Mouse (Mus musculus) liver (tissue): ENCODE results near the gene Plgrkt.

Source experiments
- DNase-seq: peaks from one replicate; pipeline ENCODE4 v3.0.0-alpha.2; 2020; ENCODE audit warnings: mixed read lengths

The Plgrkt gene

DNA sequence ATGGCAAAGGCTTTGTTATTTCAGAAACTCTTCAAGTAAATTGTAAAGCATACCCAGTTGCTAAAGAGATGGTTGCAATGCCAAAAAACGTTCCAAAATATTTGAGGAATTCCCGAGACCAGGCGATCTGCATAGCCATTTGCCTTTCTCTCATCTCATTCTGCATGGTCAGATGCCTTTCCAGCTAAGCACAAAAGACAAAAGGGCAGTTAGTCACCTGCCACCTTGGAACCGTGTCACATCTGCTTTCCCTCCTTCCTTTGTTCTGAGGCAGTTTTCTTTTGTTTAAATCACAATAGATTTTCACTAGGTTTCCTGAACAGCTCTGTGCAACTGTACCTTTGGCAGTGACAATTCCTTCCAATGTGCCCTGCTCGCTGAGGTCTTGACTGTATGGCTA, 16.2 kb downstream of the Plgrkt start:
- DNase-seq, result no peak

DNA sequence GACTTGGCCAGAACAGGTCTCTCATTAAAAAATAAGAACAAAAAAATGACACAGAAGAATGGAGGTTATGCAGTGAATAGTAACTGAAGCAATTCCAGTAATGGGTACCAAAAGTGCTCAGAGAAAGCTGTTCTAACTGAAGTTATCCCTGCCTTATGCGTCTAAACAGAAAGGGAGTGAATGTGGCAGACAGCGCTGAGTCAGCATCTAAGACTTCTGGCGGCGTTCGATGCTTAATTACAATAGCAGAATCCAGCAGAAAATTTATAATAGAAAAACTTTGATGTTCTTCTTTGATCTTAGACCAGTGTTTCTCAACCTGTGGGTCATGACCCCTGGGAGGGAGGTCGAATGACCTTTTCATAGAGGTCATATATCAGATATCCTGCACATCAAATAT, 21.6 kb downstream of the Plgrkt start:
- no peak for DNase-seq

DNA sequence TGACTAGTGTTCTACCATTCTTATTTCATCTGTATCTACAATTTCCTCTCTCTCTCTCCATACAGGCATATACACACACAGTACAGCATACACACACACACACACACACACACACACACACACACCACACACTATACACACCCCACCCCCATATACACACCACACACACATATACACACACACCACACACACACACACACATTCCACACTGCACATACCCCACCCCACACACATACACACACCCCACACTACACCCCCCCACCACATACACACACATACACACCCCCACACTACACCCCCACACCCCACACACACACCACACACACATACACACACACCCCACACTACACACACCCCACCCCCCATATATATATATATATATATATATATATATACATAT, 22.3 kb downstream of the Plgrkt start:
- no peak for DNase-seq

DNA sequence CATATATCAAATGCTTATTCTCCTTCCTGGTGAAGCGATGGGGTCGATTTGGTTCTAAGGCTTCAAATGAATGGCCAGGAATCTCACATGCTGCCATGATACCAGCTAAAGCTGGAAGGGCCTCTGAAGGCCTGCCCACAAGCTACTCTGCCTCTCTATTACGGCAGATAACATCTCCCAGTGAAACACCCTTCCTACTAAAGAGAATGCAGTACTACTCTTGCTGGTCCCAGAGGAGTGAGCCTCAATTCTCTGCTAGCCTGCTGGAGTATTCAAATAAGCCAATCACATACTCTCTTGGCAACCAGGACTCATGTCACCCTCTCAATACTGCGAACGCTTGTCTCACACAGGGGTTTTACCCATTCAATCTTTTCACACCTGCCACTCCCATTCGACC, 24.9 kb downstream of the Plgrkt start:
- DNase-seq, result no peak

DNA sequence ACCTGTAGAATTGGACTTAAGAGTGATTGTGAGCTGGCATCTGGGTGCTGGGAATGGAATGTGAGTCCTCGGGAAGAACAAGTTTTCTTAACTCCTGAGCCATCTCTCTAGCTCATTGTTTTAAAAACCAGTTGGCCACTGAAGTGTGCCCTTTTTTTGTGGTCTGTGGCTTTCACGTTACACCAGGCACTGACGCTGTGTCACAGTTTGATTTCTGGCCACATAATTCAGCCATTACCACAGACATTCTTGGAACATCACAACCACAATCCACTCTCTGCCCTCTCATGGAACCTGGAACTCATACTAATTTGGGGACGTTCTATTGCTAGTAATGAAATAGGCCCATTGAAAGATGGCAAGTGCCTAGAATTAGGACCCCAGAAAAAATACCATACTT, 26.2 kb downstream of the Plgrkt start:
- no peak for DNase-seq

DNA sequence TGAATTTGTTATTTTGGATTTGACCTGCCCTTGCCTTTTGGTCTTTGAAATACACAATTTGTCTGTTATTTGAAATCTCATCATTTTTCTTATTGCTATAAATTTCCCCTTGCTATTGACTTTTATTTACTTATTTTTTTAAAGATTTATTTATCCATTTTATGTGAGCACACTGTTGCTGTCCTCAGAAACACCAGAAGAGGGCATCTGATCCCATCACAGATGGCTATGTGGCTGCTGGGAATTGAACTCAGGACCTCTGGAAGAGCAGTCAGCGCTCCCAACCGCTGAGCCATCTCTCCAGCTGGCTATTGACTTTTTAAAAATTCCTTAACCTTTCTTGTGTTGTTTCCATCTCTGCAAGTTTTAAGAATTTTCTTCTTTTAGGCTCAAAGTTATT, 30.6 kb downstream of the Plgrkt start:
- no peak for DNase-seq

DNA sequence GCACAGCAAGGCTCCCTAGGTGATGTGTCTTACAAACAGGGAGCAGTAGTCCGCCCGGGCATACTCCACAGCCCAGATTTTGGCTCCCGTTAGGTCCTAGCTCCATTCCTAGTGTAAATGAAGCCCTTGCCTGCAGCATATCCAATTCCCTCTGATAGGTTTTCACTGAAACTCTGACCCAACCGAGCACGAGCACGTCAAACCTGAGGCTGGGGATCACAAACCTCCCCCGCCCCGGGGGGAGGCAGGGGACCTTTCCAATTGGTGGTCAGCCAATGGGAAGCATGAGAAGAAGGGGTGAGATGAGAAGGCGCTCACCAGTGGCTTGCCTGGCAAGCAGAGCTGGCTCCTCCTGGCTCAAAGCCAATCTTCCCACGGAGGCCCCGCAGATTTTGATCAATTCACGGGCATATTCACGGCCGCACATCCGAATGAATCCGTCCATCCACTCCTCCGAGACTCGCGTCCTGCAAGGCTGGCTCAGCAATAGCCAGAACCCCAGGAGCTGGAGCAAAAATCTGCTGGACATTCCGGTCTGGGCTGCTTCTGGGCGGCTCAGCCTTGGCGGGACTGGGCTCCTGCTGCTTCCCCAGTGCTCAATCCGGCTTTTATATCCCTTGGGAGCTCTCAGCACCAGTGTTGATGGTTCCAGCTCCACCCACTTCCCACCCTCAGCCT, 33.0 kb downstream of the Plgrkt start, which contains the start of gene Rln1:
Gene Rln1, minus strand, starts transcription at position 603 of the 678 bp plus-strand sequence.
- no peak for DNase-seq

DNA sequence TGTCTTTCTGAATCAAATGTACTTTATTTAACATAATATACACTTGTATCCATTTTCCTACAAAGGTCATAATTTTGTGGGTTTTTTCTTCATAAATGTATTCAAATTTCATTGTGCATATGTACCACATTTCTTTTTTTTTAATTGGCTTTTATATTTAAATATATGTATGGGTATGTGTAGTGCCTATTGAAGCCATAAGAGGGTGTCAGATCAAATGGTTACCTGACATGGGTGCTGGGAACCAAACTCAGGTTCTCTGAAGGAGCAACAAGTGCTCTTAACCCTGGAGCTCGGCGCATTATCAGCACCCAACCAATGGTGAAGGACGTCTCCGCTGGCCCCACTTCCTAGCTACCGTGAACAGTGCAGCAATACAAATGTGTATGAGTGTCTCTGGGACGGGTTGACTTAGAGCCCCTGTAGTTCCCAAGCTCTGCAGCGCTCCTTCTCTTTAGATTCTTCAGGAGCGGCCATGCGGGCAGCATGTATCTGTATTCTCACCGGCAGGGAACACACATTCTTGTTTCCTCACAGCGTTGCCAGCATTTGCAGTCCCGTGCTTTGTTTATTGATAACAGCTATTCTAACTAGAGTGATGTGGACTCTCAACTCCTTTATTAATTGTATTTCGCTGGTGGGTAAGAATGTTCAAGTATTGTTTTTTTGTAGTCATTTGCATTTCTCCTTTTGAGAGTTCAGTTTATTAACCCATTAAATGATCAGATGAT, 40.2 kb downstream of the Plgrkt start:
- no peak for DNase-seq

DNA sequence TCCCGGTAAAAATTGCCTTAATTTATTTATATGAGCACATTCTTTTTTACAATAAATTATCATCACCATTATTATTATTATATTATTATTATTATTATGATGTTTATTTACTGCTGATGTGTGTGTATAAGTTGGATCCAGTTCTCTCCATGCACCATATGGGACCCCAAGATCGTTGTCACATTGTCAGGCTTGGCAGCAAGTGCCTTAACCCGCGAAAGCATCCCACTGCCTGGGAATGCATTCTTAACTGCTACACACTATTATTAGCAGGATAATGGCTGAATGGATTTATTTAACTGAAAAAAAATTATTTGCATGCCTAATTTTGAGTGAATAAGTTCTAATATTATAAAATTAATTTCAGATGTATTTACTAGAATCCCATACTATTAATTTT, 40.8 kb downstream of the Plgrkt start:
- DNase-seq, result no peak

DNA sequence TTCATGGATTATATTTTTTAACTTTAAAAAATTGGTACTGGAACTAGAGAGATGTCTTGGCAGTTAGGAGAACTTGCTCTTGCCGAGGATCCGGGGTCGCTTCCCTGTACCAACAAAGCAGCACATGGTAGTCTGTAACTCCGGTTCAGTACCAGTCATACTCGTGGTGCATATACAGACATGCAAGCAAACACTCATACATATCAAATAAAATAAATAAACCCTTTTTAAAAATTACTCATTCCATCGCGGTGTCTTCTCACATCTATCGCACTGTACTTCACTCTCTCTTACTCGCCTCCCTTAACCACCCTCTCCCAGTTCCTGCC, 41.4 kb downstream of the Plgrkt start:
- no peak for DNase-seq

DNA sequence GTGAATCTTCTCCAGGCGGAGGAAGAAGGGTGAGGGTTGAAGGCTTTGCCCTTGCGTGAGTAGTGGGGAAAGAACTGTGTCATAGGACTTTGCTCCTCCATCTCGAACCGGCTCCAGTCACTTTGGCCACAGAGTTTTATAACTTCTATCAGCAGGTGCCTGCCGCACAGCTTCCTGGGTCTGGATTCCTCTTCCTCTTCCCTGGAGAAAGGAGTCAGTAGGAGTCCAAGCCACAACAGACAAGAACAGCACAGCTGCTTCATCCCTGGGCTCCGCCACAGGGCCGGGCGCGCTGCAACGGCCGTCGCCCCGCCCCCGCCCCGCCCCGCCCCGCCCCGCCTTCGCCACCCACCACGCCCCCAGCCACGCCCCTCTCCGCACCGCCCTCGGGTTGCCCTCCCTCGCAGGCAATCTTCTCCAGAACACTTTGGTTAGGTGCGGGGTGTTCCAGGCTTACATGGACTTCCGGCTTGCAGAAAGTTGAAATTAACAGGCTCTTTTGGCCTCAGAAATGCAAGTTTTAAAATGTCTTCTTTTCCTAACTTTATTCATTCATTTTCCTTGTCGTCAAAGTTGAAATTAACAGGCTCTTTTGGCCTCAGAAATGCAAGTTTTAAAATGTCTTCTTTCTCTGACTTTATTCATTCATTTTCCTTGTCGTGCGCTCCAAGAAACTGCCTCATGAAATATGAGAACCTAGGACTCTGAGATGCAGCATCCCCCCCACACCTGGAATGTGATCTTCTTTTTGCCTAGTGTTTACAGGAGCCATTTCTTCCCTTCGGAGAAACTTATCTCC, 41.9 kb downstream of the Plgrkt start, which contains the start of gene Insl6:
Gene Insl6, minus strand, starts transcription at position 304 of the 799 bp plus-strand sequence.
- peak; percentile 88 for DNase-seq

DNA sequence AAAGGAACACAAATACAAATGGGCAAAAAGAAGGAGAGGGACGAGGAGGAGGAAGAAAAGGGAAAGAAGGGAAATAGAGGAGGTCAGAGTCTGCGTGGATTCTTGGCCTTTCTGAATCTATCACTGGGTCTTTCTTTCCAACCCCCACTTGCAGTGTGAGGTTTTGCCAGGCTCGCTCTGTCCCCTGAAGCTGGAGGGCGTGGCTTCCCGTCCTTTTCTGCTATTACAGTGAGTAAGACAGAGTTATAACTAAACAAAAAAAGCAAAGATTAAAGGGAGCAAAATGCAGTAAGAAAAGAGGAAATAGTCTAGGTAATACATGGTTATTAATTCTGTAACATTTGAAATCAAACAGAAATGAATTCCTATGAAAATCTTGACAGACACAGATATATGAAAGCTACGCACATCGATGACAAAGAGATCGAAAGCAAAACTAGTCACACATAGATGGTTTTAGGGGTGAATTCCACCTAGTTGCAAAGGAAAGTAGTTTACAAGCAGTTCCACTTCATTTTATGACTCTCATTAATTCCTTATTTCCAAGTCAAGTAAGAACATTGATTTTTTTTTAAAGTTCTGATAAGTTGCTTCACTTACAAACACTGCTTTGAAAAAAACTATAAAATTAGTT, 43.7 kb downstream of the Plgrkt start:
- no peak for DNase-seq

DNA sequence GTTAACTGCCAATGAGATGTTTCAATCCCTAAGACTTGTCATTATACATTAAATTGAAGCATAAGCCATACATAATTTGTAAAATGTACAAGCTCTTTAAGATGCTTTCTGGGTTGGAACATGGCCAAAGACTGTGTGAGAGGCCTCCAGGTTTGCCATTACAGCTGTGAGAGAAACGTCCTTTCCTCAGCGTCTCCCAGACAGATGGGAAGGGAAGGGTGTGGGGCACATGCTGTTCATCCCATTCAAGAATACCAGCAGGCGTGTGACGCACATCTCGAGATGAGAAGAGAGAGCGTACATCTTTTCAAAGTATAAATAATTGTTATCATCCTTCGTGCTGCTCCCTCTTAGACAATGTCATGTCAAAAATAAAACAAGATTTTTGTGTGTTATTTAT, 54.5 kb downstream of the Plgrkt start:
- DNase-seq, result no peak

DNA sequence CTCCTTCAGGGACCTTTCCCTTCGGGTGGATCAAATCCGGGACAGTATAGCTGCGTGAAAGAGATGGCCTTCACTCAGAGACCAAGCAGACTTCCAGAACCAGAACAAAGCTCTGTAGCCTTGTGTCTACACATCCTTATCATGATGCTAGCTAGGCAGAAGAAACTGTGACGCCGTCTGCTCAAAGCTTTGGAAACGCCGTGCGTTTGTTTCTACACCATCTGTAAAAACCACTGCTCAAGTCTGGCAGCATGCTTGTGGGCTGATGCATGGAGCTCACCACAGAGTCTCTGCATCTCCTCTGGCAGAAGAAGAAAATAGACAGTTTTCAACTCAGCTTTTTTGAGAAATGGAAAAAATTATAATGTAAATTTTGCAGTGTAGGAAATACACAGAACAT, 55.4 kb downstream of the Plgrkt start:
- no peak for DNase-seq

DNA sequence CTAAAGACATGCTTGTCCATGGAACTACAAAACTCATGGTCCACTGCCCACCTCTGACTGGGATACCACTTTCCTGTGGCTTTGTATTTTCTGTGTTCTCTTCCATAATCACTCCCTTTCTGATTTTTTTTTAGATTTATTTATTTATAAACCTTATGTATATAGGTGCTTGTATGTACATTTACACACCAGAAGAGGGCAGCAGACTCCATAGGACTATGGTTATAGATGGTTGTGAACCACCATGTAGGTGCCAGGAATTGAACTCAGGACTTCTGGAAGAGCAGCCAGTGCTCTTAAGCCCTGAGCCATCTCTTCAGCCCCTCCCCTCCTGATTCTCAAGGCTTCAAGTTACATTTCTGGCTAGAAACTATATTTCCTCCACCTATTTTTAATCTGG, 58.4 kb downstream of the Plgrkt start:
- DNase-seq, result no peak

DNA sequence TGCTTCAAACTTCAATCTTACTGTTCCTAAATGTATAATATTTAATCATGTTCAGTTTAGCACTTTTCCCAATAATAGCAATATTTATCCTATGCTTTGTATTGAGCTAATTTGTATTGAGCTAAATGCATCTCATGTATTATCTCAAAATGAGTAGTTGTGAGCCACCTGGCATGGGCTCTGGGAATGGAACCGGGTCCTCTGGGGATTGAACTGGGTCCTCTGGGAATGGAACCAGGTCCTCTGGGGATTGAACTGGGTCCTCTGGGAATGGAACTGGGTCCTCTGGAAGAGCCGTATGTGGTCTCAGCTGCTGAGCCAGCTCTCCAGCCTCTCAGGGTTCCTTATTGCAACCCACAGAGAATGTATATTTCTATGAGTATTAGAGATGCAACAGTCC, 65.1 kb downstream of the Plgrkt start:
- DNase-seq, result no peak

DNA sequence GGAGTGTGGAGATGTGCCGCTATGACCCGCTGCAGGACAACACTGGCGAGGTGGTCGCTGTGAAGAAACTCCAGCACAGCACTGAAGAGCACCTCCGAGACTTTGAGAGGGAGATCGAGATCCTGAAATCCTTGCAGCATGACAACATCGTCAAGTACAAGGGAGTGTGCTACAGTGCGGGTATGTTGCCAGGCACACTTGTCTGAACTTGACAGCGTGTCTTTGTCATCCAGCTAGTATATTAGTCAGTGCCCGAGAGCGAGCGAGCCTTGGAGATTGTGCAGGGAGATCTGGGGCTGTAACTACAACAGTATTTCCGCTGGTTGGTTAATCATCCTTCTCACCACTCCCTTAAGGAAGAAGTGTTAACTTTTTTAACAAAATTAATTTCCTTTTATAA, 66.3 kb downstream of the Plgrkt start:
- DNase-seq, result no peak
